Mouse (Mus musculus) CH12.LX (cell line): ENCODE measurements around the gene Ankrd2. TPM values are rescaled to one million over a fixed set of nuclear protein-coding genes. Genes with fewer than 3 reads are reported as not detected.
A peak's percentile ranks its signal among the peaks of the same experiment; 100 is the strongest.

Source experiments
- DNase-seq: peaks from one replicate; pipeline ENCODE4 v3.0.0-alpha.2; 2013; ENCODE audit errors: extremely low read depth
- H3K27ac ChIP-seq: 2 replicates; pipeline ENCODE4 v1.5.1; 2012; ENCODE audit warnings: low read depth, mild to moderate bottlenecking, control low read depth, moderate library complexity; ENCODE audit not compliant: insufficient read depth
- H3K27me3 ChIP-seq: replicated peaks from 2 replicates; pipeline ENCODE3; 2012; ENCODE audit warnings: inconsistent platforms
- H3K36me3 ChIP-seq, 2 experiments: replicated peaks in 1 of 2; 2 replicates each; pipeline versions ENCODE3 to v1.6.1; 2012; ENCODE audit warnings: inconsistent platforms in 1 of 2, low read length in 1 of 2, mild to moderate bottlenecking in 1 of 2, mixed read lengths in 1 of 2, moderate library complexity in 1 of 2; ENCODE audit not compliant: control insufficient read depth in 1 of 2, insufficient read depth in 1 of 2
- H3K4me1 ChIP-seq, 2 experiments: 2 replicates each; pipeline ENCODE4 v1.6.1; 2012; ENCODE audit warnings: inconsistent platforms in 1 of 2, moderate library complexity in 1 of 2; ENCODE audit not compliant: insufficient read depth in 2 of 2, control insufficient read depth in 1 of 2
- H3K4me2 ChIP-seq: 2 replicates; pipeline ENCODE4 v1.6.1; 2012; ENCODE audit warnings: low read depth, mild to moderate bottlenecking, control low read depth; ENCODE audit not compliant: poor library complexity, insufficient read depth, severe bottlenecking
- H3K4me3 ChIP-seq, 3 experiments: fragments of 150-350 bp in 1 of 3; sonication (generic) in 1 of 3; replicated peaks in 1 of 3; 2 replicates each; pipeline versions ENCODE3 to v1.5.1; 2011 to 2012; ENCODE audit warnings: low read depth in 2 of 3, low read length in 2 of 3, mild to moderate bottlenecking in 2 of 3, moderate library complexity in 2 of 3, control low read depth in 1 of 3, improper control_type of control experiment in 1 of 3, inconsistent platforms in 1 of 3, mixed read lengths in 1 of 3; ENCODE audit not compliant: poor library complexity in 1 of 3
- H3K79me2 ChIP-seq: replicated peaks from 2 replicates; pipeline ENCODE4 v1.6.1; 2012; ENCODE audit warnings: mild to moderate bottlenecking, moderate library complexity; ENCODE audit not compliant: control insufficient read depth, poor library complexity, insufficient read depth, severe bottlenecking; ENCODE audit errors: extremely low read depth
- H3K9ac ChIP-seq: 2 replicates; pipeline ENCODE4 v1.6.1; 2012; ENCODE audit warnings: low read depth, mild to moderate bottlenecking, control low read depth, moderate library complexity; ENCODE audit not compliant: insufficient read depth
- H3K9me3 ChIP-seq: replicated peaks from 2 replicates; pipeline ENCODE3; 2012; ENCODE audit warnings: low read length, inconsistent platforms, mixed read lengths
- CHD2 ChIP-seq: IDR thresholded peaks from 2 replicates; pipeline ENCODE4 v1.6.1; 2011; ENCODE audit warnings: low read length, improper control_type of control experiment
- E2F4 ChIP-seq: IDR thresholded peaks from 2 replicates; pipeline ENCODE4 v1.6.1; 2011; ENCODE audit warnings: low read depth, low read length, improper control_type of control experiment; ENCODE audit not compliant: insufficient replicate concordance
- EP300 ChIP-seq: IDR thresholded peaks from 2 replicates; pipeline ENCODE4 v1.6.1; 2011; ENCODE audit warnings: low read length, improper control_type of control experiment
- MXI1 ChIP-seq: IDR thresholded peaks from 2 replicates; pipeline ENCODE4 v1.6.1; 2011; ENCODE audit warnings: mild to moderate bottlenecking, low read depth, low read length, improper control_type of control experiment
- POLR2A ChIP-seq: IDR thresholded peaks from 2 replicates; pipeline ENCODE4 v1.6.1; 2011; ENCODE audit warnings: low read depth, mild to moderate bottlenecking, improper control_type of control experiment, low read length
- ZKSCAN1 ChIP-seq: IDR thresholded peaks from 2 replicates; pipeline ENCODE4 v1.6.1; 2012; ENCODE audit warnings: low read depth, inconsistent platforms, low read length, improper control_type of control experiment, borderline replicate concordance
- dilution Hi-C: fragments of 300-500 bp; cut with MboI; formaldehyde crosslinking; loops from 2 replicates; pipeline ENCODE4 v1.14.3; 2020; ENCODE audit warnings: low sequenced_read_pairs; ENCODE audit not compliant: extremely low pct_unique_long_range_greater_than_20kb, extremely low pct_ligation_motif_present
- in situ Hi-C: fragments of 300-500 bp; cut with MboI; formaldehyde crosslinking; loops from 3 replicates; pipeline ENCODE4 v1.14.3; 2019; ENCODE audit warnings: low sequenced_read_pairs, low pct_ligation_motif_present, low pct_unique_long_range_greater_than_20kb, mixed read lengths
- polyA plus RNA-seq: library from polyadenylated mRNA; unstranded; fragments of >175 nt; gene quantifications from 2 replicates; pipeline ENCODE4 v1.2.1, GENCODE M21; 2012; ENCODE audit warnings: low read depth; ENCODE audit not compliant: insufficient read length
- total RNA-seq, 2 experiments: library from RNA; depleted of rRNA; stranded (reverse); fragments of 300-350 nt in 1 of 2; fragments of >200 nt in 1 of 2; gene quantifications; 2 replicates each; pipeline ENCODE4 v1.2.3; 2012 to 2014

Ankrd2 gene
- total and polyA plus RNA-seq, 3 experiments, result not detected

DNA sequence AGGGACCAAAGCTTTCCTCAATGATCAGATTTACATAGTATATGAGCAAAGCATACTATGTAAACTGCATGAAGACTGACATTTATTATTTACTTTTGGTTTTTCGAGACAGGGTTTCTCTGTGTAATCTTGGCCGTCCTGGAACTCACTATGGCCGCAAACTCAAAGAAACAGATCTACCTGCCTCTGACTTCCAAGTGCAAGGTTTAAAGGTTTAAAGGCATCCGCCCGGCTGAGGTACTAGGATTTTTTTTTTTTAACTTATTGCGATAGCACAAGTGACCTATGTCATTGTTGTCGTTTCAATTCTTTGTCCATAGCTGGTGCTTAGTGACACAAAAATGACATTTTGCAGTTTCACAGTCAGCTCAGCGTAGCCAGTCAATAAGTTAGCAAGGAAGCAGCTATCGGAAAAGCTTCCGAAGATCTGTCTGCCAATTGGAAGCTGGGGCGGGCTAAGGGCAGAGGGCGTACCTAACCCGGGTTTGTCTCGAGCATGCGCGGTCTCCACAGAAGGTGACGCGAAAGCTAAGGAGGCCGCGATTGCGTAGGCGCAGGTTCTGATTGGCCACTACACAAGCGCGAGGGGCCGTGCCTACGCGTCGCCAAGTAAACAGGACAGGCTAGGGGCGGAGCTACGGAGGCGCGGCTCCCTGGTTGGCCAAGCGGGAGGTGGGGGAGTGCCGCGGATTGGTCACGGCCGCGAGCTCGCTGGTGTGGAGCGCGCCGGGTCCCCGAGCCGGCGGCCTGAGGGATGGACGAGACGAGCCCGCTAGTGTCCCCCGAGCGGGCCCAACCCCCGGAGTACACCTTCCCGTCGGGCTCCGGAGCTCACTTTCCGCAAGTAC is 54.2 kb downstream of the Ankrd2 start, which contains the start of gene Pi4k2a (continued):
- peak; percentile 39; the same call in 1 of the 2 replicates for TF ChIP-seq E2F4
- TF ChIP-seq, all 38 proteins: peak for 20

DNA sequence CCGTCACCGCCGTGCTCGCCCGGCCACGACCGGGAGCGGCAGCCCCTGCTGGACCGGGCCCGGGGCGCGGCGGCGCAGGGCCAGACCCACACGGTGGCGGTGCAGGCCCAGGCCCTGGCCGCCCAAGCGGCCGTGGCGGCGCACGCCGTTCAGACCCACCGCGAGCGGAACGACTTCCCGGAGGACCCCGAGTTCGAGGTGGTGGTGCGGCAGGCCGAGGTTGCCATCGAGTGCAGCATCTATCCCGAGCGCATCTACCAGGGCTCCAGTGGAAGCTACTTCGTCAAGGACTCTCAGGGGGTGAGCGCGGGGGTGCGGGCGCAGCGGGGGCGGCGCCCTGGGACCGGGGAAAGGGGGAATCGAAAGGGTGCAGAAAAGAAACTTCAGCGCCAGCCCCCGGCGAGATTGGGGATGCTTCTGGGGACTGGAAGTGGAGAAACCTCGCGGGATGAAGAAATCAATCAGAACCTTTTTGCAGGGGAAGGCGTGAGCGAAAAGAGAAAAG is 54.9 kb downstream of the Ankrd2 start:
- peaks cover 2 to 26% of the 10 kb centered on the region in 2 experiments; a peak in 2 of 4 replicates for H3K4me1 ChIP-seq
- H3K4me3 ChIP-seq, result peak overlapping the region; percentile 73 to 96 (median 84)
- dilution Hi-C loops, result no loop called here
- in situ Hi-C loops, result no loop called here
- peaks cover 7 to 29% of the 10 kb centered on the region in 2 experiments for H3K36me3 ChIP-seq
- H3K79me2 ChIP-seq, result peaks cover 9% of the 10 kb centered on the region
- no peaks in the 10 kb centered on the region for H3K9me3 ChIP-seq
- H3K27ac ChIP-seq, result peak overlapping the region; percentile 61
- H3K4me2 ChIP-seq, result peak overlapping the region; percentile 87
- no peaks in the 10 kb centered on the region for H3K27me3 ChIP-seq
- peak overlapping the region; percentile 73 for H3K9ac ChIP-seq
- TF ChIP-seq MXI1, result peak; percentile 14
- TF ChIP-seq EP300, result 0 out of 2 replicates have a peak, but pooled peaks have one; percentile 17
- TF ChIP-seq POLR2A, result no peak
- TF ChIP-seq CHD2, result 0 out of 2 replicates have a peak, but pooled peaks have one; percentile 33
- TF ChIP-seq ZKSCAN1, result no peak
- peak; percentile 80 for DNase-seq

Other genes with a start within 250 kb of the Ankrd2 start
- 20.4 TPM in 2 replicates for gene Arhgap19, start 234.0 kb upstream of the Ankrd2 start, total RNA-seq (2012; rRNA removed)
- 36.8 and 37.9 TPM in 2 replicates for gene Arhgap19, start 234.0 kb upstream of the Ankrd2 start, total RNA-seq (2014; rRNA removed)
- 27.8 and 30.1 TPM in 2 replicates for gene Arhgap19, start 234.0 kb upstream of the Ankrd2 start, polyA plus RNA-seq
- gene Frat1, start 206.0 kb upstream of the Ankrd2 start, total RNA-seq (2012; rRNA removed), result 0.80 and 2.0 TPM in 2 replicates
- gene Frat1, start 206.0 kb upstream of the Ankrd2 start, total RNA-seq (2014; rRNA removed), result 0.70 and 0.96 TPM in 2 replicates
- gene Frat1, start 206.0 kb upstream of the Ankrd2 start, polyA plus RNA-seq, result 0.64 and 0.94 TPM in 2 replicates
- 0.67 and 1.0 TPM in 2 replicates for gene Frat2, start 187.9 kb upstream of the Ankrd2 start, total RNA-seq (2012; rRNA removed)
- gene Frat2, start 187.9 kb upstream of the Ankrd2 start, total RNA-seq (2014; rRNA removed), result 0.55 and 0.68 TPM in 2 replicates
- 1.2 and 1.3 TPM in 2 replicates for gene Frat2, start 187.9 kb upstream of the Ankrd2 start, polyA plus RNA-seq
- 42.5 and 58.0 TPM in 2 replicates for gene Rrp12, start 139.8 kb upstream of the Ankrd2 start, total RNA-seq (2012; rRNA removed)
- gene Rrp12, start 139.8 kb upstream of the Ankrd2 start, total RNA-seq (2014; rRNA removed), result 20.1 and 22.0 TPM in 2 replicates
- 62.4 and 64.3 TPM in 2 replicates for gene Rrp12, start 139.8 kb upstream of the Ankrd2 start, polyA plus RNA-seq
- gene Pgam1, start 124.1 kb upstream of the Ankrd2 start, total RNA-seq (2012; rRNA removed), result 736 and 928 TPM in 2 replicates
- 1,480 and 1,507 TPM in 2 replicates for gene Pgam1, start 124.1 kb upstream of the Ankrd2 start, total RNA-seq (2014; rRNA removed)
- 870 and 932 TPM in 2 replicates for gene Pgam1, start 124.1 kb upstream of the Ankrd2 start, polyA plus RNA-seq
- 56.6 and 70.0 TPM in 2 replicates for gene Exosc1, start 102.6 kb upstream of the Ankrd2 start, total RNA-seq (2012; rRNA removed)
- 68.6 and 72.6 TPM in 2 replicates for gene Exosc1, start 102.6 kb upstream of the Ankrd2 start, total RNA-seq (2014; rRNA removed)
- gene Exosc1, start 102.6 kb upstream of the Ankrd2 start, polyA plus RNA-seq, result 109 TPM in 2 replicates
- 45.5 and 49.6 TPM in 2 replicates for gene Zdhhc16, start 102.5 kb upstream of the Ankrd2 start, total RNA-seq (2012; rRNA removed)
- gene Zdhhc16, start 102.5 kb upstream of the Ankrd2 start, total RNA-seq (2014; rRNA removed), result 29.9 and 30.3 TPM in 2 replicates
- 51.1 and 54.3 TPM in 2 replicates for gene Zdhhc16, start 102.5 kb upstream of the Ankrd2 start, polyA plus RNA-seq
- 26.2 and 32.1 TPM in 2 replicates for gene Mms19, start 54.8 kb upstream of the Ankrd2 start, total RNA-seq (2012; rRNA removed)
- 34.4 and 43.3 TPM in 2 replicates for gene Mms19, start 54.8 kb upstream of the Ankrd2 start, total RNA-seq (2014; rRNA removed)
- 36.5 and 46.3 TPM in 2 replicates for gene Mms19, start 54.8 kb upstream of the Ankrd2 start, polyA plus RNA-seq
- 3.1 and 3.6 TPM in 2 replicates for gene Ubtd1, start 54.2 kb upstream of the Ankrd2 start, total RNA-seq (2012; rRNA removed)
- gene Ubtd1, start 54.2 kb upstream of the Ankrd2 start, total RNA-seq (2014; rRNA removed), result 3.1 and 3.4 TPM in 2 replicates
- gene Ubtd1, start 54.2 kb upstream of the Ankrd2 start, polyA plus RNA-seq, result 5.5 and 5.8 TPM in 2 replicates
- gene Hoga1, start 9.6 kb downstream of the Ankrd2 start, total RNA-seq (2012; rRNA removed), result not detected in 2 replicates
- not detected in 2 replicates for gene Hoga1, start 9.6 kb downstream of the Ankrd2 start, total RNA-seq (2014; rRNA removed)
- not detected in 2 replicates for gene Hoga1, start 9.6 kb downstream of the Ankrd2 start, polyA plus RNA-seq
- gene 4933411K16Rik, start 16.2 kb downstream of the Ankrd2 start, total RNA-seq (2012; rRNA removed), result not detected in 2 replicates
- gene 4933411K16Rik, start 16.2 kb downstream of the Ankrd2 start, total RNA-seq (2014; rRNA removed), result not detected in 2 replicates
- not detected in 2 replicates for gene 4933411K16Rik, start 16.2 kb downstream of the Ankrd2 start, polyA plus RNA-seq
- 0.04 TPM in 1 of 2 replicates, not detected in the other for gene Morn4, start 50.4 kb downstream of the Ankrd2 start, total RNA-seq (2012; rRNA removed)
- not detected in 2 replicates for gene Morn4, start 50.4 kb downstream of the Ankrd2 start, total RNA-seq (2014; rRNA removed)
- gene Morn4, start 50.4 kb downstream of the Ankrd2 start, polyA plus RNA-seq, result 0.24 and 0.27 TPM in 2 replicates
- gene Pi4k2a, start 54.5 kb downstream of the Ankrd2 start, total RNA-seq (2012; rRNA removed), result 10.0 and 10.9 TPM in 2 replicates
- 5.8 and 7.0 TPM in 2 replicates for gene Pi4k2a, start 54.5 kb downstream of the Ankrd2 start, total RNA-seq (2014; rRNA removed)
- 21.4 and 23.9 TPM in 2 replicates for gene Pi4k2a, start 54.5 kb downstream of the Ankrd2 start, polyA plus RNA-seq
- 7.7 and 9.3 TPM in 2 replicates for gene Avpi1, start 93.1 kb downstream of the Ankrd2 start, total RNA-seq (2012; rRNA removed)
- gene Avpi1, start 93.1 kb downstream of the Ankrd2 start, total RNA-seq (2014; rRNA removed), result 8.1 and 9.0 TPM in 2 replicates
- gene Avpi1, start 93.1 kb downstream of the Ankrd2 start, polyA plus RNA-seq, result 5.9 and 6.5 TPM in 2 replicates
- gene Marveld1, start 111.4 kb downstream of the Ankrd2 start, total RNA-seq (2012; rRNA removed), result not detected in 2 replicates
- not detected in 2 replicates for gene Marveld1, start 111.4 kb downstream of the Ankrd2 start, total RNA-seq (2014; rRNA removed)
- 0.07 TPM in 1 of 2 replicates, not detected in the other for gene Marveld1, start 111.4 kb downstream of the Ankrd2 start, polyA plus RNA-seq
- gene Zfyve27, start 128.0 kb downstream of the Ankrd2 start, total RNA-seq (2012; rRNA removed), result 14.6 and 16.2 TPM in 2 replicates
- gene Zfyve27, start 128.0 kb downstream of the Ankrd2 start, total RNA-seq (2014; rRNA removed), result 11.3 and 11.4 TPM in 2 replicates
- gene Zfyve27, start 128.0 kb downstream of the Ankrd2 start, polyA plus RNA-seq, result 18.3 and 19.2 TPM in 2 replicates
- not detected in 2 replicates for gene Sfrp5, start 166.3 kb downstream of the Ankrd2 start, total RNA-seq (2012; rRNA removed)
- not detected in 2 replicates for gene Sfrp5, start 166.3 kb downstream of the Ankrd2 start, total RNA-seq (2014; rRNA removed)
- not detected in 2 replicates for gene Sfrp5, start 166.3 kb downstream of the Ankrd2 start, polyA plus RNA-seq
- gene Golga7b, start 211.6 kb downstream of the Ankrd2 start, total RNA-seq (2012; rRNA removed), result 0.08 TPM in 2 replicates
- gene Golga7b, start 211.6 kb downstream of the Ankrd2 start, total RNA-seq (2014; rRNA removed), result 0.07 and 0.18 TPM in 2 replicates
- 0.14 and 0.19 TPM in 2 replicates for gene Golga7b, start 211.6 kb downstream of the Ankrd2 start, polyA plus RNA-seq